Mouse (Mus musculus) lung, postnatal 0 days (tissue): ENCODE measurements around the gene Babam1.

Source experiments
- CTCF ChIP-seq: IDR thresholded peaks from 2 replicates; pipeline ENCODE4 v1.5.1; 2016; ENCODE audit warnings: antibody characterized with exemption, mild to moderate bottlenecking
- EP300 ChIP-seq: IDR thresholded peaks from 2 replicates; pipeline ENCODE4 v1.6.1; 2016; ENCODE audit warnings: antibody characterized with exemption, mild to moderate bottlenecking, control low read depth

- TF ChIP-seq CTCF (no peak), EP300 (no peak)
Measured at GRCm38 (mm10) chr8:71351520-71351919, 45.1 kb upstream of the Babam1 start.
